Mouse (Mus musculus) granulocyte monocyte progenitor cell, adult 5-6 weeks (primary cell): ENCODE measurements at regions not wholly inside any gene's neighbourhood (a gene's known extent, or its start where the extent isn't known, plus 50 kb on each side); places are given as distances from the start of the nearest gene placed in this dataset.

ENCODE experiments used
- ATAC-seq: replicated peaks from 2 replicates; pipeline ENCODE4 v1.8.0; 2016; ENCODE audit warnings: mild to moderate bottlenecking, moderate TSS enrichment, inconsistent platforms; ENCODE audit not compliant: poor library complexity, severe bottlenecking

DNA sequence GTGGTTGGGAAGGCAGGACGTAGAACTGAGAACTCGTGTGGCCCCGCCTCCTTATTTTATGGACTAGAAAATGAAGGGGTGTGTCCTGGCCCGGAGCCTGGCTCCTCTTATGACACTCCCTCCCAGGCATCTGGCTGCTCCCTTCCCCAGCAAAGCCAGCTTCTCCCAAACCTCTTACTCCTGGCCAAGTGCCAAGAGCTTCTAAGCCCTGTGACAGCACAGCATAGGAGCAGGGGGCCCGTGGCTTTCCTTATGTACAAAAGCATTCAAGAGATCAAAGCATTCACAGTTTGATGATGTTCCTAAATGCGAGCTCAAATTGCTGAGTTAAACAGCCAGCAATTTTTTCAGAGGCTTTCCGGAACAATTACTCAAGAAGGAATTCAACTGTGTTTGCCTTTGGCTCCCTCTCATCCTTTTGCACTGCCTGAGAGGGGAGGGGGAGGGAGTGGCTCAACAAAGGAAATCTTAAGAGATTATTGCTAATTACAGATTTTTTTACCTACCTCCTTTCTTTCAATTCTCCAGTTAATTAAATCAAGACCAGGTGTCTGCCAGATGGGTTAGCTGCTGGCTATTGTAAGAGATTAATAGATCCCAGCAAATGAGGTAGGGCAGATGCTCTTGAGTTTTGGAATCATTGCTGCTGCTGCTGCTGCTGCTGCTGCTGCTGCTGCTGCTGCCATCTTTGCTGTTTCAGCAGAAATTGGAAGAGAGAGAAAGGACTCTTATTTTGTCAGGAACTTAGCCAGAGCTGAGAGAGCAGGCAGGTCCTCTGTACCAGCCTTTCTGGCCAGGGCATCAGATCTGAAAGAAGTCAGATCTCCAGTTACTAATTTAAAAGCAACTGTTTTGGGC is 71.0 kb upstream of the Dlg1 start:
- 0 out of 2 replicates have a peak, but pooled peaks have one; percentile 30 for ATAC-seq

GRCm38 (mm10) chr16:31592973-31593683 is 70.1 kb upstream of the Dlg1 start:
- ATAC-seq: no peak

- ATAC-seq: no peak
Measured at GRCm38 (mm10) chr16:31597965-31598364, 65.3 kb upstream of the Dlg1 start.

GRCm38 (mm10) chr16:31598409-31598988 is 64.7 kb upstream of the Dlg1 start:
- no peak for ATAC-seq

DNA sequence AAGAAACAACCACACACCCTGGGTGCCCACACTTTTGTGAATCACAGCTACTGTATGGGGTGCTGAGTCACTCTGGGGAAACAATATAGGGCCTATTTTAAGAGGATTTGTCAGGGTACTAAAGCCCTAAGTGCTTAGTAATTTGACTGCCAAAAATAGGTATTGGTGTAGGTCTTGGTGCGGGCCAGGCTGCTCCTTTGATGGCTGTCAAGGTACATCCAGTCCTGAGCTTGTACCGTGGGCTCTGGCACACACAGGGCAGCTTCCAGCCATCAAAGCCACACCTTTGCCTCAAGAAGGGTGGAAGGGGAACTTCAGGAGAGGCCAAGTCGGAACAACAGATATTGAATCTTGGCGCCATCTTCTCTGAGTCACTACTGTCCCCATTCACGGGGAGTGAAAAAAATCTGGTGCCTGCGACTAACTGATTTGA is 64.2 kb upstream of the Dlg1 start:
- no peak for ATAC-seq

DNA sequence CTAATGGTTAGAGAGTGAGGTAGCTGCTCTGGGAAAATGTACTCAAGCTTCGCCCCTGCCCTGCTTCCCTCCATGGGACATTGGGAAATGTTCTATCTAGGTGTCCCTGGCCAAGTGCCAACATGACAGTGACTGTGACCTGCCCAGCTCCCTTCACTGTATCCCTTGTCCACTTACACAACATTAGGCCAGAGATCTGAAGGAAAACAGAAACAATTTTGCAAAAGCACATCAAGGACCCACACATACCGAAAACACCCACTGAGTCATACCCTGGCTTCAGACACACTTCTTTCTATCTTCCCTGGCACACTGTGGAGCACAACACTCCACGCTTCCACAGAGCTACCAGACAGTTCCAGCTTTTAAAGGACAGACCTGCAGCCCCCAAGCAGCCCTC is 62.0 kb upstream of the Dlg1 start:
- ATAC-seq: no peak

- ATAC-seq: no peak
Measured at GRCm38 (mm10) chr16:31603185-31603584, 60.1 kb upstream of the Dlg1 start.

DNA sequence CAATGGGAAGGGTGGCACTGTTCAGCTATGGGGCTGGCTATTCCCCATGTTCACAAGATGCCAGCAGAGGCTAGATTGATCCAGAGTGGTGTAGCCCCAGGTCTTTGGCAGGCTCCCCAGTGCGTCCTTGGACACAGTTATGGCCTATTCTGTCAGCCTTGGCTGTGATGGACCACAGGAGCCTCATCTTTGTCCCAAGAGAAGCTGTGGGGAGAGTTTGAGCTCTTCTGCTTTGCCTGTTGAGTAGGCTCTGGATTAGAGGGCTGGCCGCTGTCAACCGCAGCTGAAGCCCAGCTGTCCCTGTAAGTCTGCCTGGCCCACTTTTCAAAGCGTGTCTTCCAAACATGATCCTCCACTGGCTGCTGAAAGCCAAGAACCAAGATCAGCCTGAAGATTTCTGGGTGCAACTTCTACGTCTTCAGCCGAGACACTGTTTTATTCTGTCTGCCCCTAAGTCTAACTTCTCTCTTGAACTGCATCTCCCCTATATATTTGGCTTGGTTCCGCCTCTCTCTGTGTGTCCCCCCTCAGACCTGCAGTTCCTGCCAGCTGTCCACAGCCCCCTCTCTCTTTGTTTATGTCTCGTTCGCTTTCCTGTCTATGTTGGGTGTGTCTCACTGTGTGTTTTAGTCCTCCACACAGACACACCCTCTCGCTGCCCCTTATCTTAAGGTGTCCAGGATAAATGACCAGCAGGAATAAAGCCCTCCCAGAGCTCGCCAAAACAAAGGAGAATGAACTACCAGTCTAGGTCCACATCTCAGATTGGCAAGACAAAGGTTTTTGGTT is 56.7 kb upstream of the Dlg1 start:
- no peak for ATAC-seq

DNA sequence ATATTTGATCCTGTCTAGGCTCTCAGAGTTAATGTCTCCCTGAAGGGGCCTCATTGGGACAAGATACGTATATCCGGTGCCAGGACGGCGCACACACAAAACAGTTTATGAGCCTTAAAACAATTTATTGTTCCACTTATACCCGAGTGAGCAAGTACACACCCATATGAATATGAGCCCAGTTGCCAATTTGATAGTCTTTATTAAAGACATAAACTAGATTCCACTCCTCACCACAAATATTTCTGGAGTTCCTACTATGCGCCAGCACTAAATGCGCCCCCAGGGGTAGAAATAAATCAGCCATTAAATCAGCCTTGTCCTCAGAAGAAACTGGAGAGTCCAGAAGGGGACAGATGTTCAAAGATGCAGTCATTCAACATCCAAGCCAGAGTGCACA is 54.3 kb upstream of the Dlg1 start:
- no peak for ATAC-seq

DNA sequence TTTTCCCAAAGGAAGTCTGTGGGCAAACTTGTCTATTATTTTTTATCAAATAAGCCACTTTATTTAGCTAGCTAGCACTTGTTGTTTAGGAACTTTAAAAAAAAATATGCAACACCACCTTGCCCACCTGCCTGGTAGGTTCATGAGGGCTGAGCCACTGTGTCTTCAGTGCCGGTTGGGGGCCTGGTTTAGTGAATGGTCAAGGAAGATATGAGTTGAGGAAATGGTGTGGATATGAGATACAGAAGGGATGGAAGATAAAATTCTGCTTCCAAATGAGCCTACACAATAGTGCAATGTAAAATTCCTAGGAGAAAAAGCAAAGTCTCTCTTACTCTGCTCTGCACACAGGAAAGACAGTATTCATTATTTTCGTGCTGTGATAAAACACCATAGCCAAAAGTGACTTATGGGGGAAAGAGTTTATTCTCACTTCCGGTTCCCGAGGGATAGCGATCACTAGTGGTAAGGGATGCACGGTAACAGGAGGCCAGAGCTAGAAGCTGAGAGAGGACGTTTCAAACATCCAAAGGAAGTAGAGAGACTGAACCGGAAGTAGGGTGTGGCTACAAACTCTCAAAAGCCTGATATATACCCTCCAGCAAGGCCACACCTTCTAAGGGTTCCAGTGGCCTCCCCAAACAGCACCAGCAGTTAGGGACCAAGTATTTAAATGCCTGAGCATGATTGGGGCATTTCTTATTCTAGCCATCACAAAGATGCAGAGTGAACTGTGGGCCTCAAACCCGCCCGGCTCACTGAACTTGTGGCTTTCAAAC is 53.7 kb upstream of the Dlg1 start:
- ATAC-seq: no peak
